9 mouse cellular contexts compared by ENCODE assay signal in genomic region chr9:77340159-77340862, GRCm38 (mm10). TPM values are rescaled to one million over a fixed set of nuclear protein-coding genes. Genes with fewer than 3 reads are reported as not detected.
DNase-seq lines count a peak whose midpoint lies in the region; ATAC-seq and TF ChIP-seq lines count a peak whose summit lies in the region.
"Had no signal": no experiment of that assay in that cellular context is flagged by ENCODE, and none has a peak within 500 bp of the region (broad histone marks: within the 10 kb centered on the region; RNA-seq: fewer than 3 reads in every experiment).

No protein-coding gene starts in this region.

- ATAC-seq in lung, embryonic 16.5 days (ENCODE audit: low read depth): peak; percentile 38; the same call in 1 of the 2 replicates
- peak; percentile 90 for ATAC-seq in frontal cortex, adult (ENCODE audit: low TSS enrichment)
- peak; percentile 59 for ATAC-seq in neural tube, embryonic 15.5 days (ENCODE audit: low FRiP score)

- no peak overlapping the region for H3K27ac ChIP-seq in lung, embryonic 16.5 days (ENCODE audit: low read length)
- peak overlapping the region; percentile 65 for H3K27ac ChIP-seq in neural tube, embryonic 15.5 days (replicated peaks)
- H3K27ac ChIP-seq: liver, embryonic 14.5 days had no signal

- WGBS in lung, embryonic 16.5 days: 6% methylated on average over 18 of the region's 18 CpGs
- WGBS in lung, adult 2 months: 16% methylated on average over 18 of the region's 18 CpGs
- WGBS in neural tube, embryonic 15.5 days: 34% methylated on average over 18 of the region's 18 CpGs

- no peaks in the 10 kb centered on the region for H3K27me3 ChIP-seq in lung, embryonic 16.5 days (ENCODE audit: control insufficient read depth, insufficient read depth, low read depth, low read length)
- H3K27me3 ChIP-seq in neural tube, embryonic 15.5 days (replicated peaks): no peaks in the 10 kb centered on the region

- no peak for TF ChIP-seq POLR2A in lung, adult 2 months (IDR thresholded peaks at IDR 0.05; ENCODE audit: borderline replicate concordance, extremely low read depth, low read depth, low read length)

- peak overlapping the region; percentile 58 for H3K4me2 ChIP-seq in lung, embryonic 16.5 days (ENCODE audit: low read depth, low read length)
- H3K4me2 ChIP-seq in neural tube, embryonic 15.5 days: peak overlapping the region; percentile 50

- no peaks in the 10 kb centered on the region for H3K36me3 ChIP-seq in lung, embryonic 16.5 days (ENCODE audit: control insufficient read depth, insufficient read depth, low read length)
- H3K36me3 ChIP-seq in neural tube, embryonic 15.5 days: no peaks in the 10 kb centered on the region

- no peak for DNase-seq in lung, adult 2 months
- peak; percentile 23 to 47 for DNase-seq in layer of hippocampus, postnatal 10 days (ENCODE audit: low spot score in 2 of 2)
- DNase-seq in c-Kit-positive CD71-positive TER-119-positive erythroid progenitor cells, embryonic 14.5 days (ENCODE audit: low spot score): no peak
- no peak for DNase-seq in adrenal gland, postnatal 4 days (ENCODE audit: low spot score in 2 of 2)
- DNase-seq in kidney, postnatal 14 days: no peak

- peak overlapping the region; percentile 50 for H3K9ac ChIP-seq in lung, embryonic 16.5 days (ENCODE audit: low read length)
- H3K9ac ChIP-seq in neural tube, embryonic 15.5 days (replicated peaks): 0 out of 2 replicates have a peak overlapping the region, but pooled peaks have one; percentile 23
- H3K9ac ChIP-seq: liver, embryonic 14.5 days had no signal

- peaks cover 8% of the 10 kb centered on the region; the same call in 1 of the 2 replicates for H3K4me1 ChIP-seq in lung, embryonic 16.5 days (replicated peaks; ENCODE audit: control insufficient read depth, insufficient read depth, low read length)
- peaks cover 4% of the 10 kb centered on the region for H3K4me1 ChIP-seq in lung, adult 2 months (ENCODE audit: control insufficient read depth, insufficient read depth, low read length)
- peaks cover 13% of the 10 kb centered on the region for H3K4me1 ChIP-seq in neural tube, embryonic 15.5 days

- no peak for TF ChIP-seq CTCF in lung, adult 2 months (IDR thresholded peaks at IDR 0.05; ENCODE audit: insufficient read depth, low read length)

- H3K9me3 ChIP-seq in lung, embryonic 16.5 days (ENCODE audit: control insufficient read depth, low read length): no peaks in the 10 kb centered on the region
- no peaks in the 10 kb centered on the region for H3K9me3 ChIP-seq in neural tube, embryonic 15.5 days (replicated peaks)

- H3K4me3 ChIP-seq in lung, embryonic 16.5 days (ENCODE audit: low read length): peak overlapping the region; percentile 41
- H3K4me3 ChIP-seq in lung, adult 2 months (replicated peaks; ENCODE audit: extremely low read depth, low read depth, low read length): no peak overlapping the region
- peak overlapping the region; percentile 21 for H3K4me3 ChIP-seq in neural tube, embryonic 15.5 days (replicated peaks)

RNA-seq across cellular contexts. Expression of gene Mlip, which starts 12.5 kb away (rescaled TPM):
- 4.7 and 5.6 TPM in 2 replicates for polyA plus RNA-seq in lung, embryonic 16.5 days (2015; fragmentation: Nextera tagmentation; extraction: Ambion mirVana)
- 0.67 and 4.9 TPM in 2 replicates for polyA plus RNA-seq in lung, adult 2 months (2012; rRNA removed)
- 10 to 100 TPM; 54.5 to 60.9 TPM for total RNA-seq in layer of hippocampus, postnatal 10 days (2021)
- 1.4 and 1.8 TPM in 2 replicates for polyA plus RNA-seq in neural tube, embryonic 15.5 days (2015; fragmentation: Nextera tagmentation; extraction: Ambion mirVana)
- 1 to 10 TPM; 2.4 to 3.8 TPM for total RNA-seq in adrenal gland, postnatal 4 days (2021)
- polyA plus RNA-seq: liver, embryonic 14.5 days had no signal

Comparison
In these comparisons a context has a peak if more than half of its experiments do, and no peak if none do; other contexts are left out.
1. ATAC-seq: peak in every context shown above with its lines; median percentile 90 in frontal cortex, adult; 59 in neural tube, embryonic 15.5 days; 38 in lung, embryonic 16.5 days.
2. DNase-seq: peak in layer of hippocampus, postnatal 10 days (2 of 2); none in lung, adult 2 months (single experiment), c-Kit-positive CD71-positive TER-119-positive erythroid progenitor cells, embryonic 14.5 days (single experiment), adrenal gland, postnatal 4 days (0 of 2) and kidney, postnatal 14 days (single experiment).